Mouse (Mus musculus): ENCODE results near the gene Ric8b. TPM values are rescaled to one million over a fixed set of nuclear protein-coding genes. Genes with fewer than 3 reads are reported as not detected.

Gene Ric8b
- polyA plus RNA-seq, 1 experiment from 2014 or later, result 27.3 TPM

DNA sequence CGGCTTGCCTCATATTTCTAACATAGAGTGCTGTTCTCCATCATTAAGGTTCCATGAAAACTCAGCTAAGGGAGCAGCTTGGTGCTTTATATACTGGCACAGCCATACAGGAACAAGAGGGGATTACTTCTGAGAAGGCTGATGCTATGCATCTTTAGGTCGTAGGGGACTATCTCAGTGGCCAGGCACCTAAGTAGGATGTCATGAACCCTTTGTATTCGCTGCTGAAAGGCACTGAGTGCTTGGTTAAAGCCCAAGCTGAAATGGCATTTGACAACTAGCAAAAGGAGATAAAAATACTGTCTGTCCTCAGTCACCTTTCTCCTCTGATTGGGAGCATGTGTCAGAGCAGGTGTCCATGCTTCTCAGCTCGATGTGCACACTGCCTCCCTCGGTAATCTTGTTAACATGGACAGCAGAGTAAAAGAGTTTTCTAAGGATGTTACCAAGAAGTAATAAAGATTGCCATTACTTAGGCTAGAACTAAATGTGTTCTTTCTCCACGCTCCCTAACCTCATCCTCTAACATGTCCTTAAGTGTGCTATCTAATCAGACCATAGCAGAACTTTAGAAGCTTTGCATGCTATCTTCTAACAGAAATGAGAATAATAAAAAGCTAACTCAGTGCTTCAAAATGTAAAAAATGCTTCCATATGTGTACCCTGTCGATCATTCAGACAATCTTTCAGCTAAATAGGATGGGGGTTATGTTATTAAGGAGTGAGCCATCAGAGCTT lies 89.3 kb downstream of the Ric8b start:
- 71% methylated on average over 7 of the region's 7 CpGs for WGBS
- no peak overlapping the region for H3K9ac ChIP-seq (ENCODE audit: low read length)
- H3K4me1 ChIP-seq (ENCODE audit: control insufficient read depth, insufficient read depth, low read length), result no peaks in the 10 kb centered on the region
- no peak overlapping the region for H3K4me3 ChIP-seq (ENCODE audit: low read depth, low read length)
- no peak for DNase-seq (ENCODE audit: low spot score, missing footprints)
- H3K4me2 ChIP-seq, result no peak overlapping the region
- ATAC-seq (ENCODE audit: low FRiP score), result no peak
- no peak overlapping the region for H3K27ac ChIP-seq (ENCODE audit: low read depth, low read length)
- no peaks in the 10 kb centered on the region for H3K36me3 ChIP-seq (ENCODE audit: control insufficient read depth, insufficient read depth, low read length)
- H3K27me3 ChIP-seq (ENCODE audit: control insufficient read depth, insufficient read depth, low read length), result no peaks in the 10 kb centered on the region
- H3K9me3 ChIP-seq (ENCODE audit: control insufficient read depth, low read length), result no peaks in the 10 kb centered on the region

DNA sequence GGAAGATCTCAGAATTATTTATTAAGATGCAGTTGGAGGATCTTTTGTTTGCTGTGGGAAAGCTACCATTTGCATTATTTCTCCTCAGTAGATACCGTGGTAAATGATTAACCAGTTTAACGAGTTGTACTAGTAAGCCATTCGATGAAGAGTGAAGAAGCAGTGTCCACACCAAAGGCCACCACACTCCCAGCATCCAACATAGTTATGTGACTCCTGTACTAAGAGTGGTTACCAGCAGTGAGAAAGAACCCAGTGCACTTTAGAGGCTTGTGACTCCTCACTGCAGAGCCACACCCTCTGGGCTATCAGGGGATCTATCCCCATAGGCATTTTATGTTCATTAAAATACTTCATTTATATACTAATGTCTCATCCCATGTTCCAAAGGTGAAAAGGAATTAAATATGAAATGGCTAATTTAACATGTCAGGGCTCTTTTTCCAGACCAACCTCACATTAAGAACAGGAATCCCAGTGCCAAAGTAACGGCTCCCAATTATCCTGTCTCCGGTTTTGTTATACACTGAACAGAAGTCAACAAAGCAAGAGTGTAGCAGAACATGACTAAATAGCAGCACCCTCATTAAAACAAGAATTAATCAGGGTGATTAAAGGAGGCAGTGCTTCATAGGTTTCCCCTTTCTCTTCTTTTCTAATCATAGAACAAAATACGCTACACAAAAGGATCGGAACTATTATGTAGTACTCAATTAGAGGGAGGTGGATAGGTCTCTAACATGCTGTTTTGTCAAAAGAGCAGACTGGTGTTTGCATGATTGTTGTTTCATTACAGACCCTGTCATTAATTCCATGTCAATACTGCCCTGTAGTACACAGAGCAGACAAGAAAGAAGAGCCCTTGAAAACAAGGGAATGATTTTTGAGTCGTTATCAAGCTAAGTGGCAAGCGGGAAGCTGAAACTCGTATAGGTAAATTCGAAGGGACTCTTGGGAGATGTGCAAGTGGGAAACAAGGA lies 90.7 kb downstream of the Ric8b start:
- no peaks in the 10 kb centered on the region for H3K4me1 ChIP-seq (ENCODE audit: control insufficient read depth, insufficient read depth, low read length)
- H3K9ac ChIP-seq (ENCODE audit: low read length), result no peak overlapping the region
- H3K9me3 ChIP-seq (ENCODE audit: control insufficient read depth, low read length), result no peaks in the 10 kb centered on the region
- no peak overlapping the region for H3K4me2 ChIP-seq
- DNase-seq (ENCODE audit: low spot score, missing footprints) (no peak), ATAC-seq (ENCODE audit: low FRiP score) (no peak)
- no peak overlapping the region for H3K4me3 ChIP-seq (ENCODE audit: low read depth, low read length)
- no peaks in the 10 kb centered on the region for H3K36me3 ChIP-seq (ENCODE audit: control insufficient read depth, insufficient read depth, low read length)
- H3K27ac ChIP-seq (ENCODE audit: low read depth, low read length), result no peak overlapping the region
- WGBS, result 82% methylated on average over 11 of the region's 11 CpGs
- H3K27me3 ChIP-seq (ENCODE audit: control insufficient read depth, insufficient read depth, low read length), result no peaks in the 10 kb centered on the region

DNA sequence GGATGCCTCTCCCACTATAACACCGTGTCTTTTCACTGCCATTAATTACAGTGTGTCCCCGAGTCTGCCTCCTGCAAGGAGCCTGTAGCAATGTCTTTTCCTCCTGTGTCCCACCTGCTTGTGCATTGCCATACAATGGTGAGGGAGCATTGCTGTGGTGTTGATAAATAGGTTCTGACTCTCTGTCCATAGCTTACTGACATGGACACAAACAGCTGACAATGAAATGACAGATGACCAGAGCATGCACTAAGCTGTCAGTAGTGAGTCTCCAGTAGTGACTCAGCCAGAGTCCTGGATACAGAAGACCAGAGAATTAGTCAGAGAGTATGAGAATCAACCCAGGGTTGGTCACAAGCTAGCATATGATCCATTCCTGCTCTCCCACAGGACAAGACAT lies 93.7 kb downstream of the Ric8b start:
- H3K36me3 ChIP-seq (ENCODE audit: control insufficient read depth, insufficient read depth, low read length), result no peaks in the 10 kb centered on the region
- no peak overlapping the region for H3K4me3 ChIP-seq (ENCODE audit: low read depth, low read length)
- H3K9ac ChIP-seq (ENCODE audit: low read length), result no peak overlapping the region
- ATAC-seq (ENCODE audit: low FRiP score) (no peak), DNase-seq (ENCODE audit: low spot score, missing footprints) (no peak)
- no peak overlapping the region for H3K27ac ChIP-seq (ENCODE audit: low read depth, low read length)
- no peaks in the 10 kb centered on the region for H3K27me3 ChIP-seq (ENCODE audit: control insufficient read depth, insufficient read depth, low read length)
- WGBS, result 86% methylated on average over 2 of the region's 2 CpGs
- H3K4me2 ChIP-seq, result no peak overlapping the region
- peaks cover 22% of the 10 kb centered on the region for H3K4me1 ChIP-seq (ENCODE audit: control insufficient read depth, insufficient read depth, low read length)
- no peaks in the 10 kb centered on the region for H3K9me3 ChIP-seq (ENCODE audit: control insufficient read depth, low read length)

DNA sequence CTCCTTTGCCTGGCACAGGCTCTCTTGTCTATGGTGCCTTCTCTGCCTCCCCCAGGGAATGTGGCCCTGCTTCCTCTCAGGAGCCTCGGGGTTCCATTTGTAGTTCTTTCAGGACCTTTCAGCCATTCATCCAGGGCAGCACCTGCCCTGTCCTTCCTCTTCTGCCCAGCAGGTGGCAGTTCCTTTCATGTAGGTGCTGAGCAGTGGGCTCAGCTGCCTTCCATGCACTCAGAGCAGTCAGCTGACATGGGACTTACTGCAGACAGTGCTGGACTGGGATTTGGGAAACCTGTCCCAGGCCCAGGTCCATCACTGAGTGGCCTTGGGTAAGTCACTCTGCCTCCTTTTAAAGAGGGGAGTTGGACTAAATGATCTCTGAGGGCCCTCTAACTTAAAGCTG lies 96.0 kb downstream of the Ric8b start:
- H3K4me3 ChIP-seq (ENCODE audit: low read depth, low read length), result no peak overlapping the region
- no peaks in the 10 kb centered on the region for H3K27me3 ChIP-seq (ENCODE audit: control insufficient read depth, insufficient read depth, low read length)
- H3K9me3 ChIP-seq (ENCODE audit: control insufficient read depth, low read length), result no peaks in the 10 kb centered on the region
- H3K4me1 ChIP-seq (ENCODE audit: control insufficient read depth, insufficient read depth, low read length), result peaks cover 22% of the 10 kb centered on the region
- ATAC-seq (ENCODE audit: low FRiP score) (peak; percentile 81), DNase-seq (ENCODE audit: low spot score, missing footprints) (no peak)
- no peak overlapping the region for H3K27ac ChIP-seq (ENCODE audit: low read depth, low read length)
- H3K9ac ChIP-seq (ENCODE audit: low read length), result no peak overlapping the region
- no peak overlapping the region for H3K4me2 ChIP-seq
- H3K36me3 ChIP-seq (ENCODE audit: control insufficient read depth, insufficient read depth, low read length), result 0 out of 2 replicates have a peak, but pooled peaks cover 4% of the 10 kb centered on the region
- 19% methylated on average over 1 of the region's 1 CpGs for WGBS

DNA sequence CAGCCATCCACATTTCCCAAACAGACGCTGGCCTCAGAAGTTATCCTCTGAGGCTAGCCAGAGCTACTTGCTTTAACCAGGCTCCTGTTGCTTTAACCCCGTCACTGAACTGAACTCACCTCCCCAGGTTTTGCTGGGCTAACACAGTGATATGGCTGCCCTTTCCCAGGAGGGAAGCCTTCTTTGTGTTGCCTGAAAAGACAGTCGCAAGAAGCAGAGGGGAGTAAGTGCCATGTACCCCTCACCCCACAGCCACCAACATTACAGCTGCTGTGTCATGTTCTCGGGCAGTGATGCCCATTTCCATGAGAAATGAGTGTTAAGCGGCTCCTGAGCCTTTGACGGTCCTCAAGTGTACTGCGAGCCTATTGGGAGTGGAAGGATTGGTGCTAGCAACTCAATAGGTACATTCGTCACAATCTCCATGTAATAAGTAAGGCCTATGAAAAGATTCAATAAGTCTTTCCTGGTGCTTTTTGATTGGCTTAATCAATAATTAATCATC lies 96.6 kb downstream of the Ric8b start:
- Histone ChIP-seq H3K27ac (ENCODE audit: low read depth, low read length) (no peak overlapping the region), H3K9ac (ENCODE audit: low read length) (no peak overlapping the region), H3K27me3 (ENCODE audit: control insufficient read depth, insufficient read depth, low read length) (no peaks in the 10 kb centered on the region), H3K4me2 (no peak overlapping the region), H3K4me3 (ENCODE audit: low read depth, low read length) (no peak overlapping the region), H3K4me1 (ENCODE audit: control insufficient read depth, insufficient read depth, low read length) (peaks cover 22% of the 10 kb centered on the region), H3K36me3 (ENCODE audit: control insufficient read depth, insufficient read depth, low read length) (0 out of 2 replicates have a peak, but pooled peaks cover 7% of the 10 kb centered on the region), H3K9me3 (ENCODE audit: control insufficient read depth, low read length) (no peaks in the 10 kb centered on the region)
- peak; percentile 43; the same call in 1 of the 2 replicates for ATAC-seq (ENCODE audit: low FRiP score)
- 23% methylated on average over 8 of the region's 8 CpGs for WGBS
- peak; percentile 89 for DNase-seq (ENCODE audit: low spot score, missing footprints)

DNA sequence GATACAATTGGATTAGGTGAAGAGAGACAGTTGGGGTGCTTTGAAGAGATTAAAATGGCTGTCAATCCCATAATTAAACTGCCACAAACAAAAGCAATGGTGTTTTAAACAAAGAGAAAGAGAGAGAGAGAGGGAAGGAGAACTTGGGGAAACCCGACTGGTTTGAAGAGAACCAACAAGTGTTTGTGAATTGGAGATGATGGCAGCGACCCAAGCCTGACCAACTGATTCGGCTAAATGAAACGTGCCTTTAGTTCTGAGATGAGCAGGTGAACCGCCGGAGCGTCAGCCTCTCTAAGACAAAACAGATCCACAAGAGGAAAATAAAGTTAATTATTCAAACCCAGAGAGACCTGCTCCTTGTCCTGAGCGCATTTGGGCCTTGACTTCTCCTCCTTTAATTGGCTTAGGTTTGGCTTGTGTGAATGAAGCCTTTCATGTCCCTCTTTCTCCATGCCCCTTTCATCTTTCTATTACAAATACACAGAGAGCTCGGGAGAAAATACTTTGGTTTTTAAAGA lies 97.1 kb downstream of the Ric8b start:
- H3K36me3 ChIP-seq (ENCODE audit: control insufficient read depth, insufficient read depth, low read length), result 0 out of 2 replicates have a peak, but pooled peaks cover 7% of the 10 kb centered on the region
- peaks cover 22% of the 10 kb centered on the region for H3K4me1 ChIP-seq (ENCODE audit: control insufficient read depth, insufficient read depth, low read length)
- H3K9ac ChIP-seq (ENCODE audit: low read length), result no peak overlapping the region
- 22% methylated on average over 9 of the region's 9 CpGs for WGBS
- H3K4me3 ChIP-seq (ENCODE audit: low read depth, low read length), result no peak overlapping the region
- DNase-seq (ENCODE audit: low spot score, missing footprints), result no peak
- 0 out of 2 replicates have a peak overlapping the region, but pooled peaks have one; percentile 13 for H3K4me2 ChIP-seq
- H3K9me3 ChIP-seq (ENCODE audit: control insufficient read depth, low read length), result no peaks in the 10 kb centered on the region
- H3K27me3 ChIP-seq (ENCODE audit: control insufficient read depth, insufficient read depth, low read length), result no peaks in the 10 kb centered on the region
- ATAC-seq (ENCODE audit: low FRiP score), result peak; percentile 35; the same call in 1 of the 2 replicates
- no peak overlapping the region for H3K27ac ChIP-seq (ENCODE audit: low read depth, low read length)

DNA sequence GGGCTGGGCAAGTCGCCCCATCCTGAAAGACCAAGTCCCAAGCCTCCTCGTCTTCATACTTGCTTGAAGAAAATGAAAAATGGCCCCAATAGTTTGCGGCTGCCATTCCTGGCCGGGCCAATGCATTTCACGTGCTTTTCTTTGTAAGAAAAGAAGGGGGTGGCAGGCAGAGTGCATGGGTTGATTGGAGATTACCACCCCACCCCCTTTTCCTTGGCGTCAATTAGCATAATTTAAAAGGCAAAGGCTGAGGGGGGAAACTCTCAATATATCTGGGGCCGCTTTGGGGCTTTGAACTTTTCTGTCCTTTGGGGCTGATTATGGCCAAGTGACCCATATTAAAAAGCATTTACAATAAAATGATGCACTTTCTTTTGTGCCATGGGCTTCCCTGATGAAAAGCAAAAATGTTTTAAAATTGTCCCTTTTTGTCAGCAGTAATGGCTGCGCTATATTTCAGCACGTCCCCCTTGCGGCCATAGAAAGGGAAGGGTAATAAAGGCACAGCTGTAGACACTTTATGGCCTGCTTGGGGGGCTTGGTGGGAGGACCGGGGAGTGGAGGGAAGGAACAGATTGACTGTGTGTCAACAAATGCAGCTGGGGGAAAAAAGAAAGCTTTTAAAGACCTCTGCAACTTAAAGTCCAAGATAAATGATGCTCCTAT lies 105.4 kb downstream of the Ric8b start:
- 0 out of 2 replicates have a peak, but pooled peaks cover 4% of the 10 kb centered on the region for H3K36me3 ChIP-seq (ENCODE audit: control insufficient read depth, insufficient read depth, low read length)
- H3K4me1 ChIP-seq (ENCODE audit: control insufficient read depth, insufficient read depth, low read length), result peaks cover 17% of the 10 kb centered on the region
- no peaks in the 10 kb centered on the region for H3K27me3 ChIP-seq (ENCODE audit: control insufficient read depth, insufficient read depth, low read length)
- no peak overlapping the region for H3K9ac ChIP-seq (ENCODE audit: low read length)
- peak; percentile 61; the same call in 1 of the 2 replicates for ATAC-seq (ENCODE audit: low FRiP score)
- WGBS, result 48% methylated on average over 11 of the region's 11 CpGs
- H3K4me3 ChIP-seq (ENCODE audit: low read depth, low read length), result no peak overlapping the region
- DNase-seq (ENCODE audit: low spot score, missing footprints), result no peak
- no peak overlapping the region; the same call in 1 of the 2 replicates for H3K27ac ChIP-seq (ENCODE audit: low read depth, low read length)
- H3K9me3 ChIP-seq (ENCODE audit: control insufficient read depth, low read length), result no peaks in the 10 kb centered on the region
- H3K4me2 ChIP-seq, result no peak overlapping the region

DNA sequence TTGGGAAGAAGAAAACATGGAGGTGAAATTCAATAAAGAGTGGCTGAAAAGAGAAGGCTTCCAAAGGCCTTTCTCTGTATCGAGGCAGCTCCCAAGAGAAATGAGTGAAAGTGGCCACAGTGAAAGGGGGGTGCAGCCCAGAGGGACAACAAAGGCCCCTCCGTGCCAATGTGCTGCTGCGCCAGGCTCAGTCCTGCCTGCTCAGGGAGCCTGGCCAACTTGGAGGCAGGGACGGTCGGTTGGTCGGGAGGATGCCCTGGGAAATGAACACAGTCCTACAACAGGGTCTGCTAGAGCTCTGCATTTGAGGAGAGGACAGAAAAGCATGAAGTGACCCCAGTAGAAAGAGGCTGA lies 105.9 kb downstream of the Ric8b start:
- no peak overlapping the region for H3K4me2 ChIP-seq
- no peaks in the 10 kb centered on the region for H3K9me3 ChIP-seq (ENCODE audit: control insufficient read depth, low read length)
- peaks cover 17% of the 10 kb centered on the region for H3K4me1 ChIP-seq (ENCODE audit: control insufficient read depth, insufficient read depth, low read length)
- H3K27ac ChIP-seq (ENCODE audit: low read depth, low read length), result no peak overlapping the region
- no peaks in the 10 kb centered on the region for H3K27me3 ChIP-seq (ENCODE audit: control insufficient read depth, insufficient read depth, low read length)
- peak; percentile 49; the same call in 1 of the 2 replicates for ATAC-seq (ENCODE audit: low FRiP score)
- 0 out of 2 replicates have a peak, but pooled peaks cover 4% of the 10 kb centered on the region for H3K36me3 ChIP-seq (ENCODE audit: control insufficient read depth, insufficient read depth, low read length)
- DNase-seq (ENCODE audit: low spot score, missing footprints), result no peak
- H3K9ac ChIP-seq (ENCODE audit: low read length), result no peak overlapping the region
- no peak overlapping the region for H3K4me3 ChIP-seq (ENCODE audit: low read depth, low read length)
- 58% methylated on average over 6 of the region's 6 CpGs for WGBS
